Mouse (Mus musculus): Measurements from ENCODE around the gene Usp5.

DNA sequence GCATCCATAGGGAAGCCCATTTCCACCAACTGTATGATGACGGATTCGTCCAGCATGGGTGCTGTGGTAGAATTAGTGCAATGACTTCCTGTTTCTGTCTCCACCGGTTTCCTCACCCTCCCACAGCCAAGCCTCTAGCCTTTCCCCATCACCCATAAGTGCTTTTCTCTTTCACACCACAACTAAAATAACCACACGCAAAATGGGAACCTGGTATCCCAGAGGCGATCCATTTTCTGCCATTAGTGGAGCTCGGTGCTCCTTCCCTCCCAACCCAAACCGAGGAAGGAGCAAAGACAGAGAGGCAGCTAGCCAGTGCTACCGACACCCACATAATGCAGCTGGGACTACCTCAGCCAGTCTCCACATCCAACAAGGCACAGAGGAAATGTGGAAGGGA, 11.3 kb downstream of the Usp5 start:
- no peak for TF ChIP-seq CTCF (IDR thresholded peaks at IDR 0.05; ENCODE audit: borderline replicate concordance, insufficient read depth, low read depth, low read length)
- no peak for TF ChIP-seq POLR2A (IDR thresholded peaks at IDR 0.05; ENCODE audit: borderline replicate concordance, insufficient read depth, low read length)

All from cerebellum, adult 2 months (tissue).